Mouse (Mus musculus) stomach, postnatal 0 days (tissue): ENCODE results near the gene Lca5. TPM values are rescaled to one million over a fixed set of nuclear protein-coding genes. Genes with fewer than 3 reads are reported as not detected.

Experiments used
- ATAC-seq: fragments of 200-750 bp; cut with Nextera tagmentation; 2 replicates; pipeline ENCODE4 v1.8.0; 2017; ENCODE audit not compliant: low FRiP score, low TSS enrichment
- DNase-seq: peaks from one replicate; pipeline ENCODE4 v3.0.0-alpha.2; 2016; ENCODE audit warnings: low spot score
- H3K27ac ChIP-seq: fragments of 300-500 bp; sonication (generic); replicated peaks from 2 replicates; pipeline ENCODE4 v1.5.1; 2014; ENCODE audit warnings: mild to moderate bottlenecking, control low read depth
- H3K27me3 ChIP-seq: fragments of 300-500 bp; sonication (generic); 2 replicates; pipeline ENCODE4 v1.6.1; 2014; ENCODE audit warnings: low read length; ENCODE audit not compliant: control insufficient read depth, insufficient read depth
- H3K36me3 ChIP-seq: fragments of 300-500 bp; sonication (generic); 2 replicates; pipeline ENCODE4 v1.6.1; 2014; ENCODE audit warnings: low read length, mixed read lengths; ENCODE audit not compliant: control insufficient read depth, insufficient read depth
- H3K4me1 ChIP-seq: fragments of 300-500 bp; sonication (generic); replicated peaks from 2 replicates; pipeline ENCODE4 v1.6.1; 2014; ENCODE audit warnings: antibody characterized with exemption; ENCODE audit not compliant: control insufficient read depth, insufficient read depth
- H3K4me2 ChIP-seq: fragments of 300-500 bp; sonication (generic); replicated peaks from 2 replicates; pipeline ENCODE4 v1.6.1; 2014; ENCODE audit warnings: low read depth, mild to moderate bottlenecking, control low read depth, moderate library complexity
- H3K4me3 ChIP-seq: fragments of 300-500 bp; sonication (generic); 2 replicates; pipeline ENCODE4 v1.5.1; 2014; ENCODE audit warnings: low read depth, low read length, control low read depth
- H3K9ac ChIP-seq: fragments of 300-500 bp; sonication (generic); 2 replicates; pipeline ENCODE4 v1.6.1; 2014; ENCODE audit warnings: mild to moderate bottlenecking, low read length, control low read depth, mixed read lengths
- H3K9me3 ChIP-seq: fragments of 300-500 bp; sonication (generic); 2 replicates; pipeline ENCODE4 v1.6.1; 2016; ENCODE audit warnings: low read length; ENCODE audit not compliant: control insufficient read depth
- CTCF ChIP-seq: IDR thresholded peaks from 2 replicates; pipeline ENCODE4 v1.5.1; 2016; ENCODE audit warnings: antibody characterized with exemption, low read depth, mild to moderate bottlenecking, moderate library complexity
- EP300 ChIP-seq: optimal IDR thresholded peaks from 2 replicates; pipeline ENCODE3; 2016; ENCODE audit warnings: antibody characterized with exemption
- WGBS: fragments of 180-500 bp; shearing (Covaris S2); extraction: QIAGEN DNeasy Blood & Tissue Kit; methylation state at CpG from one replicate; pipeline ENCODE4 v1.1.7; 2014; 5-methylcytosine and 5-hydroxymethylcytosine counted together
- polyA plus RNA-seq: library from polyadenylated mRNA; unstranded; fragments of >200 nt; fragmentation: Nextera tagmentation; extraction: Ambion mirVana; gene quantifications from 2 replicates; pipeline ENCODE4 v1.2.1, GENCODE M21; 2015

Gene Lca5
- polyA plus RNA-seq, 1 experiment from 2014 or later = 6.5 TPM

- peak overlapping the region; percentile 49 for H3K27ac ChIP-seq
- no peak overlapping the region for H3K4me3 ChIP-seq
- no peak overlapping the region for H3K9ac ChIP-seq
- DNase-seq = no peak
- H3K4me1 ChIP-seq = no peaks in the 10 kb centered on the region
- H3K36me3 ChIP-seq = no peaks in the 10 kb centered on the region
- no peaks in the 10 kb centered on the region for H3K9me3 ChIP-seq
- no peaks in the 10 kb centered on the region for H3K27me3 ChIP-seq
- WGBS = 68% methylated on average over 5 of the region's 5 CpGs
- TF ChIP-seq CTCF (no peak), EP300 (no peak)
- no peak overlapping the region for H3K4me2 ChIP-seq
- ATAC-seq = no peak; the same call in 1 of the 2 replicates
These were observed 54.6 kb downstream of the Lca5 start for GRCm38 (mm10) chr9:83386264-83386855.

- Histone ChIP-seq H3K4me2 (no peak overlapping the region), H3K27ac (no peak overlapping the region), H3K9ac (no peak overlapping the region), H3K27me3 (no peaks in the 10 kb centered on the region), H3K4me3 (no peak overlapping the region), H3K4me1 (no peaks in the 10 kb centered on the region), H3K36me3 (no peaks in the 10 kb centered on the region), H3K9me3 (no peaks in the 10 kb centered on the region)
- no peak for ATAC-seq
- no peak for DNase-seq
- WGBS = 55% methylated on average over 6 of the region's 6 CpGs
- TF ChIP-seq EP300 (no peak), CTCF (no peak)
These were observed 55.6 kb downstream of the Lca5 start for GRCm38 (mm10) chr9:83385301-83385700.

- Histone ChIP-seq H3K27me3 (no peaks in the 10 kb centered on the region), H3K9me3 (no peaks in the 10 kb centered on the region), H3K4me1 (no peaks in the 10 kb centered on the region), H3K4me3 (no peak overlapping the region), H3K36me3 (no peaks in the 10 kb centered on the region), H3K4me2 (no peak overlapping the region), H3K27ac (no peak overlapping the region), H3K9ac (no peak overlapping the region)
- ATAC-seq (no peak), DNase-seq (no peak)
- no peak for TF ChIP-seq CTCF
- no peak for TF ChIP-seq EP300
- 77% methylated on average over 3 of the region's 3 CpGs for WGBS
These were observed 57.7 kb downstream of the Lca5 start for GRCm38 (mm10) chr9:83383235-83383634.

- H3K4me1 ChIP-seq = no peaks in the 10 kb centered on the region
- H3K4me2 ChIP-seq = no peak overlapping the region
- no peaks in the 10 kb centered on the region for H3K36me3 ChIP-seq
- H3K9me3 ChIP-seq = no peaks in the 10 kb centered on the region
- H3K4me3 ChIP-seq = no peak overlapping the region
- no peak for DNase-seq
- no peak for ATAC-seq
- H3K9ac ChIP-seq = no peak overlapping the region
- peak; percentile 76 for TF ChIP-seq CTCF
- no peak for TF ChIP-seq EP300
- WGBS = 61% methylated on average over 3 of the region's 3 CpGs
- H3K27ac ChIP-seq = no peak overlapping the region
- no peaks in the 10 kb centered on the region for H3K27me3 ChIP-seq
These were observed 58.2 kb downstream of the Lca5 start for GRCm38 (mm10) chr9:83382775-83383174.

GRCm38 (mm10) chr9:83381317-83381716 lies 59.6 kb downstream of the Lca5 start:
- Histone ChIP-seq H3K4me2 (no peak overlapping the region), H3K27ac (no peak overlapping the region), H3K36me3 (no peaks in the 10 kb centered on the region), H3K4me3 (no peak overlapping the region), H3K9ac (no peak overlapping the region), H3K27me3 (no peaks in the 10 kb centered on the region), H3K4me1 (no peaks in the 10 kb centered on the region), H3K9me3 (no peaks in the 10 kb centered on the region)
- no peak for ATAC-seq
- TF ChIP-seq CTCF (peak; percentile 65), EP300 (no peak)
- no peak for DNase-seq

- Histone ChIP-seq H3K9me3 (no peaks in the 10 kb centered on the region), H3K36me3 (no peaks in the 10 kb centered on the region), H3K4me1 (no peaks in the 10 kb centered on the region), H3K4me3 (no peak overlapping the region), H3K27ac (no peak overlapping the region), H3K4me2 (no peak overlapping the region), H3K9ac (no peak overlapping the region), H3K27me3 (no peaks in the 10 kb centered on the region)
- WGBS = 74% methylated on average over 10 of the region's 10 CpGs
- DNase-seq (no peak), ATAC-seq (no peak)
- TF ChIP-seq EP300 (no peak), CTCF (no peak)
These were observed 61.3 kb downstream of the Lca5 start for GRCm38 (mm10) chr9:83379661-83380060.
